ENCODE assay signal across 9 mouse cellular contexts in genomic region chr9:85326292-85327241, GRCm38 (mm10). TPM values are rescaled to one million over a fixed set of nuclear protein-coding genes. Genes with fewer than 3 reads are reported as not detected.
DNase-seq lines count a peak whose midpoint lies in the region; ATAC-seq and TF ChIP-seq lines count a peak whose summit lies in the region.
"Had no signal": no experiment of that assay in that cellular context is flagged by ENCODE, and none has a peak within 500 bp of the region (broad histone marks: within the 10 kb centered on the region; RNA-seq: fewer than 3 reads in every experiment).

No protein-coding gene starts in this region.

- no peak for TF ChIP-seq POLR2A in ES-Bruce4 (IDR thresholded peaks at IDR 0.05; ENCODE audit: insufficient read depth, low read length)

- DNase-seq in adrenal gland, adult 8-10 months = peak; percentile 39
- DNase-seq in heart, postnatal 4 days = peak; percentile 67
- peak; percentile 8 to 11 for DNase-seq in layer of hippocampus, postnatal 25 days (ENCODE audit: extremely low spot score in 1 of 2, low spot score in 1 of 2)
- DNase-seq in retina, postnatal 7 days (ENCODE audit: low read depth, low spot score) = peak; percentile 21
- peak; percentile 44 to 65 for DNase-seq in urinary bladder, postnatal 4 days (ENCODE audit: low spot score in 2 of 2)

- ATAC-seq in forebrain, embryonic 13.5 days = peak; percentile 63
- ATAC-seq in megakaryocyte, adult 5-6 weeks (ENCODE audit: poor library complexity, severe bottlenecking) = peak; percentile 31

- TF ChIP-seq CTCF in ES-Bruce4 (IDR thresholded peaks at IDR 0.05; ENCODE audit: low read depth, low read length) = no peak

- no peaks in the 10 kb centered on the region for H3K9me3 ChIP-seq in ES-Bruce4 (replicated peaks; ENCODE audit: control insufficient read depth, insufficient read depth, low read length, poor library complexity, severe bottlenecking)
- no peaks in the 10 kb centered on the region for H3K9me3 ChIP-seq in forebrain, embryonic 13.5 days (replicated peaks)

- H3K4me2 ChIP-seq in forebrain, embryonic 13.5 days = peak overlapping the region; percentile 94

- peak overlapping the region; percentile 85 for H3K4me3 ChIP-seq in ES-Bruce4 (ENCODE audit: low read depth, low read length)
- H3K4me3 ChIP-seq in forebrain, embryonic 13.5 days = peak overlapping the region; percentile 67

- under 1% methylated on average over 73 of the region's 88 CpGs for WGBS in forebrain, embryonic 13.5 days

- no peak for TF ChIP-seq EP300 in ES-Bruce4 (IDR thresholded peaks at IDR 0.05; ENCODE audit: insufficient read depth, low read depth, low read length)

- peak overlapping the region; percentile 71 for H3K9ac ChIP-seq in ES-Bruce4 (ENCODE audit: low read depth, poor library complexity, severe bottlenecking)
- peak overlapping the region; percentile 64 for H3K9ac ChIP-seq in forebrain, embryonic 13.5 days

- H3K4me1 ChIP-seq in ES-Bruce4 (ENCODE audit: control insufficient read depth, insufficient read depth, low read length) = no peaks in the 10 kb centered on the region
- H3K4me1 ChIP-seq in forebrain, embryonic 13.5 days = peaks cover 14% of the 10 kb centered on the region

- H3K27ac ChIP-seq in ES-Bruce4 (ENCODE audit: insufficient read depth, low read length) = no peak overlapping the region
- H3K27ac ChIP-seq in forebrain, embryonic 13.5 days = no peak overlapping the region

- peaks cover 2% of the 10 kb centered on the region; the same call in 1 of the 2 replicates for H3K27me3 ChIP-seq in ES-Bruce4 (ENCODE audit: control insufficient read depth, insufficient read depth, low read length, poor library complexity, severe bottlenecking)
- H3K27me3 ChIP-seq in forebrain, embryonic 13.5 days = peaks cover 25% of the 10 kb centered on the region

- H3K36me3 ChIP-seq in ES-Bruce4 (ENCODE audit: control insufficient read depth, insufficient read depth, low read length, poor library complexity, severe bottlenecking) = no peaks in the 10 kb centered on the region
- no peaks in the 10 kb centered on the region for H3K36me3 ChIP-seq in forebrain, embryonic 13.5 days (ENCODE audit: poor library complexity, severe bottlenecking)

RNA-seq across cellular contexts. Expression of gene Tent5a, which starts 0.6 kb away (rescaled TPM):
- 1.3 and 1.9 TPM in 2 replicates for polyA plus RNA-seq in ES-Bruce4 (2011; ENCODE audit: insufficient read depth, insufficient read length, low read depth, missing spikeins)
- total RNA-seq in adrenal gland, adult 8-10 months (2022) = 10 to 100 TPM in 1 of 4 experiments, 1 to 10 TPM in 3; 5.7 to 12.5 (median 7.9) TPM
- 2.1 and 2.9 TPM in 2 replicates for polyA plus RNA-seq in forebrain, embryonic 13.5 days (2015; fragmentation: Nextera tagmentation; extraction: Ambion mirVana)
- 10 to 100 TPM; 23.2 to 26.2 TPM for total RNA-seq in heart, postnatal 4 days (2021)
- 1 to 10 TPM; 2.4 to 3.5 TPM for total RNA-seq in layer of hippocampus, postnatal 25 days (2021)
- 89.0 and 96.3 TPM in 2 replicates for total RNA-seq in megakaryocyte, adult 5-6 weeks (2015)
- 68.9 and 70.0 TPM in 2 replicates for total RNA-seq in megakaryocyte, adult 5-6 weeks (2017)

RNA-seq across cellular contexts. Expression of gene Gm11114, which starts 14.0 kb away (rescaled TPM):
- not detected in 2 replicates for polyA plus RNA-seq in ES-Bruce4 (2011; ENCODE audit: insufficient read depth, insufficient read length, low read depth, missing spikeins)
- not detected for total RNA-seq in adrenal gland, adult 8-10 months (2022)
- not detected in 2 replicates for polyA plus RNA-seq in forebrain, embryonic 13.5 days (2015; fragmentation: Nextera tagmentation; extraction: Ambion mirVana)
- not detected for total RNA-seq in heart, postnatal 4 days (2021)
- not detected for total RNA-seq in layer of hippocampus, postnatal 25 days (2021)
- total RNA-seq in megakaryocyte, adult 5-6 weeks (2015) = not detected in 2 replicates
- total RNA-seq in megakaryocyte, adult 5-6 weeks (2017) = not detected in 2 replicates
- polyA plus RNA-seq: large intestine, adult 2 months had no signal

Comparison
In these comparisons a context has a peak if more than half of its experiments do, and no peak if none do; other contexts are left out.
1. DNase-seq: peak in every context shown above with its lines; median percentile 67 in heart, postnatal 4 days; 54 in urinary bladder, postnatal 4 days; 39 in adrenal gland, adult 8-10 months; 21 in retina, postnatal 7 days; 10 in layer of hippocampus, postnatal 25 days.